Mouse (Mus musculus): ENCODE results near the gene Chchd6.

Gene Chchd6

GRCm38 (mm10) chr6:89404964-89405363 is 190.5 kb downstream of the Chchd6 start:
- no peak for DNase-seq (ENCODE audit: low read depth)

GRCm38 (mm10) chr6:89403257-89404225 is 191.9 kb downstream of the Chchd6 start:
- DNase-seq (ENCODE audit: low read depth): no peak

GRCm38 (mm10) chr6:89402406-89402805 is 193.0 kb downstream of the Chchd6 start:
- DNase-seq (ENCODE audit: low read depth): no peak

- DNase-seq (ENCODE audit: low read depth): no peak
Measured at GRCm38 (mm10) chr6:89399564-89399963, 195.9 kb downstream of the Chchd6 start.

- no peak for DNase-seq (ENCODE audit: low read depth)
Measured at GRCm38 (mm10) chr6:89397919-89398318, 197.5 kb downstream of the Chchd6 start.

GRCm38 (mm10) chr6:89393820-89394219 is 201.6 kb downstream of the Chchd6 start:
- DNase-seq (ENCODE audit: low read depth): no peak

GRCm38 (mm10) chr6:89392213-89392612 is 203.2 kb downstream of the Chchd6 start:
- DNase-seq (ENCODE audit: low read depth): no peak

GRCm38 (mm10) chr6:89389771-89390170 is 205.7 kb downstream of the Chchd6 start:
- DNase-seq (ENCODE audit: low read depth): no peak

GRCm38 (mm10) chr6:89386956-89387355 is 208.5 kb downstream of the Chchd6 start:
- peak; percentile 75 for DNase-seq (ENCODE audit: low read depth)

- no peak for DNase-seq (ENCODE audit: low read depth)
Measured at GRCm38 (mm10) chr6:89384699-89385098, 210.8 kb downstream of the Chchd6 start.

- DNase-seq (ENCODE audit: low read depth): no peak
Measured at GRCm38 (mm10) chr6:89381851-89382250, 213.6 kb downstream of the Chchd6 start.

- DNase-seq (ENCODE audit: low read depth): no peak
Measured at GRCm38 (mm10) chr6:89381172-89381571, 214.3 kb downstream of the Chchd6 start.

- no peak for DNase-seq (ENCODE audit: low read depth)
Measured at GRCm38 (mm10) chr6:89380751-89381150, 214.7 kb downstream of the Chchd6 start.

- DNase-seq (ENCODE audit: low read depth): no peak
Measured at GRCm38 (mm10) chr6:89378264-89378663, 217.2 kb downstream of the Chchd6 start.

GRCm38 (mm10) chr6:89368812-89369211 is 226.6 kb downstream of the Chchd6 start:
- no peak for DNase-seq (ENCODE audit: low read depth)

GRCm38 (mm10) chr6:89364342-89364741 is 231.1 kb downstream of the Chchd6 start:
- no peak for DNase-seq (ENCODE audit: low read depth)

GRCm38 (mm10) chr6:89363107-89363451 is 232.4 kb downstream of the Chchd6 start:
- no peak for DNase-seq (ENCODE audit: low read depth)

- DNase-seq (ENCODE audit: low read depth): no peak
Measured at GRCm38 (mm10) chr6:89362281-89363106, 233.0 kb downstream of the Chchd6 start, which contains the start of gene Plxna1. Gene Plxna1 (minus strand): TSS chr6:89362620.

- no peak for DNase-seq (ENCODE audit: low read depth)
Measured at GRCm38 (mm10) chr6:89361418-89362280, 233.8 kb downstream of the Chchd6 start.

GRCm38 (mm10) chr6:89360709-89361417 is 234.6 kb downstream of the Chchd6 start:
- no peak for DNase-seq (ENCODE audit: low read depth)
